Comparison of ENCODE assay signal across 13 mouse cellular contexts in genomic region chr14:64591091-64591976, GRCm38 (mm10).
DNase-seq lines count a peak whose midpoint lies in the region; ATAC-seq lines count a peak whose summit lies in the region.
"Had no signal": no experiment of that assay in that cellular context is flagged by ENCODE, and none has a peak within 500 bp of the region (broad histone marks: within the 10 kb centered on the region; RNA-seq: fewer than 3 reads in every experiment).

No protein-coding gene starts in this region.

- H3K9me3 ChIP-seq in embryonic facial prominence, embryonic 10.5 days: no peaks in the 10 kb centered on the region
- no peaks in the 10 kb centered on the region for H3K9me3 ChIP-seq in hindbrain, embryonic 15.5 days
- no peaks in the 10 kb centered on the region for H3K9me3 ChIP-seq in neural tube, embryonic 14.5 days (ENCODE audit: control insufficient read depth, low read length)
- H3K9me3 ChIP-seq: G1E had no signal

- peak overlapping the region; percentile 61 for H3K4me3 ChIP-seq in embryonic facial prominence, embryonic 10.5 days
- peak overlapping the region; percentile 52 for H3K4me3 ChIP-seq in hindbrain, embryonic 15.5 days
- peak overlapping the region; percentile 55 for H3K4me3 ChIP-seq in neural tube, embryonic 14.5 days (ENCODE audit: low read depth, low read length)
- H3K4me3 ChIP-seq: erythroblast, embryonic 14.5 days had no signal

- WGBS in embryonic facial prominence, embryonic 10.5 days: 5% methylated on average over 14 of the region's 14 CpGs
- 5% methylated on average over 14 of the region's 14 CpGs for WGBS in hindbrain, embryonic 15.5 days
- WGBS in neural tube, embryonic 14.5 days: 8% methylated on average over 14 of the region's 14 CpGs

- H3K36me3 ChIP-seq in embryonic facial prominence, embryonic 10.5 days (replicated peaks): no peaks in the 10 kb centered on the region
- no peaks in the 10 kb centered on the region; the same call in 1 of the 2 replicates for H3K36me3 ChIP-seq in hindbrain, embryonic 15.5 days
- H3K36me3 ChIP-seq in neural tube, embryonic 14.5 days (ENCODE audit: control insufficient read depth, insufficient read depth, low read length): peaks cover 19% of the 10 kb centered on the region
- H3K36me3 ChIP-seq: G1E had no signal

- DNase-seq in left cerebral cortex, postnatal 4 days: peak; percentile 65
- no peak for DNase-seq in left cerebral cortex, adult 8-10 months (ENCODE audit: low spot score in 2 of 2)
- peak; percentile 31 for DNase-seq in embryonic facial prominence, embryonic 10.5 days (ENCODE audit: low spot score)
- no peak for DNase-seq in embryo, embryonic 10.5 days (ENCODE audit: low spot score)
- DNase-seq in natural killer cell, adult 2 months (ENCODE audit: low spot score in 2 of 2): no peak
- DNase-seq: thymus, postnatal 4 days had no signal

- ATAC-seq in hindbrain, embryonic 15.5 days (ENCODE audit: low FRiP score, low read depth): no peak
- ATAC-seq in neural tube, embryonic 14.5 days (ENCODE audit: low read depth): no peak
- no peak for ATAC-seq in frontal cortex, adult (ENCODE audit: low TSS enrichment)
- ATAC-seq: inflammation-experienced regulatory T-cells, adult 6 months had no signal

- H3K4me2 ChIP-seq in hindbrain, embryonic 15.5 days: peak overlapping the region; percentile 96
- peak overlapping the region; percentile 100 for H3K4me2 ChIP-seq in neural tube, embryonic 14.5 days (ENCODE audit: low read depth, low read length)

- H3K4me1 ChIP-seq in embryonic facial prominence, embryonic 10.5 days: peaks cover 83% of the 10 kb centered on the region
- H3K4me1 ChIP-seq in hindbrain, embryonic 15.5 days (replicated peaks): peaks cover 41% of the 10 kb centered on the region
- peaks cover 14% of the 10 kb centered on the region; the same call in 1 of the 2 replicates for H3K4me1 ChIP-seq in neural tube, embryonic 14.5 days (ENCODE audit: control insufficient read depth, insufficient read depth, low read length)

- peaks cover 100% of the 10 kb centered on the region for H3K27me3 ChIP-seq in embryonic facial prominence, embryonic 10.5 days (replicated peaks; ENCODE audit: low read depth, poor library complexity, severe bottlenecking)
- H3K27me3 ChIP-seq in hindbrain, embryonic 15.5 days: no peaks in the 10 kb centered on the region
- no peaks in the 10 kb centered on the region for H3K27me3 ChIP-seq in neural tube, embryonic 14.5 days (ENCODE audit: control insufficient read depth, insufficient read depth, low read length)

- no peak overlapping the region; the same call in 1 of the 2 replicates for H3K27ac ChIP-seq in embryonic facial prominence, embryonic 10.5 days (replicated peaks)
- peak overlapping the region; percentile 100 for H3K27ac ChIP-seq in hindbrain, embryonic 15.5 days (replicated peaks)
- H3K27ac ChIP-seq in neural tube, embryonic 14.5 days (ENCODE audit: low read depth, low read length): peak overlapping the region; percentile 100
- H3K27ac ChIP-seq: macrophage had no signal

- intact Hi-C loops in left cerebral cortex, postnatal 4 days (cut with DNase I): no loop called here

- peak overlapping the region; percentile 98 for H3K9ac ChIP-seq in hindbrain, embryonic 15.5 days
- peak overlapping the region; percentile 99 for H3K9ac ChIP-seq in neural tube, embryonic 14.5 days (replicated peaks; ENCODE audit: low read depth, low read length)

Comparison
In these comparisons a context has a peak if more than half of its experiments do, and no peak if none do; other contexts are left out.
1. DNase-seq: peak in left cerebral cortex, postnatal 4 days (single experiment) and embryonic facial prominence, embryonic 10.5 days (single experiment); none in left cerebral cortex, adult 8-10 months (0 of 2), embryo, embryonic 10.5 days (single experiment) and natural killer cell, adult 2 months (0 of 2).
2. Peak in every context shown above with its lines, with median percentiles within 50 percentile points of each other: H3K4me3 ChIP-seq.